Mouse (Mus musculus) Patski (cell line): ENCODE data around the gene Gm21885. TPM values are rescaled to one million over a fixed set of nuclear protein-coding genes. Genes with fewer than 3 reads are reported as not detected.

Experiments used
- ATAC-seq: fragments of 100-300 bp; one replicate; pipeline ENCODE4 v1.8.0; 2021
- CTCF ChIA-PET: fragments of 350-600 bp; sonication (Branson Sonifier 250); formaldehyde crosslinking; loops from one replicate; lab custom pipeline; 2022; ENCODE audit warnings: inconsistent platforms; lab: Charles Lee
- POLR2A ChIA-PET: fragments of 350-600 bp; sonication (Branson Sonifier 250); formaldehyde crosslinking; loops from one replicate; lab custom pipeline; 2022; ENCODE audit warnings: antibody characterized with exemption, inconsistent platforms; lab: Charles Lee
- DNase-seq: peaks from one replicate; pipeline ENCODE4 v3.0.0-alpha.2; 2011; ENCODE audit warnings: low read depth, low spot score
- H3K27me3 ChIP-seq: fragments of 371-371 bp; one replicate; pipeline ENCODE4 v1.5.1; 2021
- CTCF ChIP-seq: fragments of 100-300 bp; IDR thresholded peaks from one replicate; pipeline ENCODE4 v1.5.1; 2021
- in situ Hi-C: fragments of 300-500 bp; cut with MboI; formaldehyde crosslinking; loops from 3 replicates; pipeline ENCODE4 v1.11.1; 2018; ENCODE audit warnings: low pct_unique_long_range_greater_than_20kb, mixed read lengths
- polyA plus RNA-seq: library from polyadenylated mRNA; unstranded; gene quantifications from one replicate; pipeline ENCODE4 v1.2.3, GENCODE M21; 2021

Gene Gm21885
- polyA plus RNA-seq, 1 experiment from 2014 or later = not detected

DNA sequence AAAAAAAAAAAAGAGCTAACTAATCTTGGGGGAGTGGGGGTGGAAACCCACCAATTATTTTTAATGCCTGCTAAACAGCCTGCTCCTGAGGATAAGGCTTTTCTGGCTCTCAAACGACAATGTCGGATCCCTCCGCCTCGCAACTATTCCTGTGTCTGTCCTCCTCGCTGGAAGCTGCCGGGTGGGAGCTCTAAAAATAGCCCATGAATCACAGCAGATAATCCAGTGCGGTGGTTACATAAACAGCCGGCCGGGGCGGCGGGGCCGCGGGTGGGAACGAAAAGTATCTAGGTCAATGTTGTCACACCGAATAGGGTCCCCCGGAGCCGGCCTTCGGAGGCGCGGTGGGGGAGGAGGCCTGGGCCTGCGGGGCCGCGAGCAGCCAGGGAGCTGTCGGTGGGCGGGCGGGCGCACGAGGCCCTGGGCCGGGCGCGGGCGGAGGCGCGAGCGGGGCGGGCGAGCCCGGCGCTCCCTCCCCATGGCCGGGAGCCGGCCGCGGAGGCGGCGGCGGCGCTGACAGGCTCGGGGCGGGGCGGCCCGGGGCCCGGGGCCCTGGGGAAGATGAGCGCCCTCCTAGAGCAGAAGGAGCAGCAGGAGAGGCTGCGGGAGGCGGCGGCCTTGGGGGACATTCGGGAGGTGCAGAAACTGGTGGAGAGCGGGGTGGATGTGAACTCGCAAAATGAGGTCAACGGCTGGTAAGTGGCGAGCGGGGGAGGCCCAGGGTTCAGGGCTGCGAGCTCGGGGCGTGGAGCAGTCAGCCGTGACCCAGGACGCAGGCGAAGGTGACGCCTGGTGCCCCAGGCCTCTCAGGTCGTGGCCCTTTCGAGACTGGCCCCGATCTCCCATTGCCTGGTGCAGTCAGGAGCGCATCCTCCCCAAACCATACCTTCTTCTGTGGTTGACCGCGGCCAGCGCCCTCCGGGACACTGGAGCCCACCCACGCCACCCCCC, 46.3 kb downstream of the Gm21885 start, which contains the start of gene Ankrd40:
Gene Ankrd40 (plus strand): TSS at position 309 of the 951 bp plus-strand sequence.
- in situ Hi-C loops = no loop called here
- ATAC-seq (peak; percentile 75), DNase-seq (peak; percentile 89)
- H3K27me3 ChIP-seq = no peaks in the 10 kb centered on the region
- ChIA-PET CTCF (interaction anchor here (1.1 to 7.6 kb wide), 4 partner anchors 12 to 220 kb away, joined by 3 to 56 read pairs (median 30); partner anchors contain the start of gene Spata20), POLR2A (interaction anchor here (0.7 to 1.6 kb wide), 6 partner anchors 9 to 153 kb away, joined by 3 to 5 read pairs (median 4); partner anchors contain the start of gene Tob1)
- TF ChIP-seq CTCF = no peak

- ChIA-PET POLR2A (interaction anchor here (0.7 to 2.1 kb wide), 4 partner anchors 10 to 152 kb away, joined by 3 to 5 read pairs (median 4); partner anchors contain the start of gene Tob1), CTCF (interaction anchor here (1.5 to 7.6 kb wide), 4 partner anchors 11 to 159 kb away, joined by 6 to 56 read pairs (median 30); partner anchors contain the start of gene Spata20)
- H3K27me3 ChIP-seq = no peaks in the 10 kb centered on the region
- DNase-seq = no peak
- no peak for ATAC-seq
- no peak for TF ChIP-seq CTCF
- in situ Hi-C loops = no loop called here
Observed at GRCm38 (mm10) chr11:94328644-94329025, 47.0 kb downstream of the Gm21885 start.

GRCm38 (mm10) chr11:94329270-94329891, 47.7 kb downstream of the Gm21885 start:
- in situ Hi-C loops = no loop called here
- DNase-seq (no peak), ATAC-seq (peak; percentile 28)
- CTCF ChIA-PET = interaction anchor here (1.1 to 7.6 kb wide), 10 partner anchors 8 to 217 kb away, joined by 3 to 56 read pairs (median 4); partner anchors contain the start of genes Epn3 and Spata20
- POLR2A ChIA-PET = interaction anchor here (1.0 to 2.1 kb wide), 3 partner anchors 10 to 157 kb away, joined by 3 to 5 read pairs (median 5); partner anchors contain the start of gene Spata20
- TF ChIP-seq CTCF = peak; percentile 79
- H3K27me3 ChIP-seq = no peaks in the 10 kb centered on the region

GRCm38 (mm10) chr11:94330211-94330610, 48.5 kb downstream of the Gm21885 start:
- no peak for ATAC-seq
- no peaks in the 10 kb centered on the region for H3K27me3 ChIP-seq
- DNase-seq = no peak
- ChIA-PET CTCF (interaction anchor here (0.7 to 7.6 kb wide), 12 partner anchors 9 to 219 kb away, joined by 3 to 56 read pairs (median 4); partner anchors contain the start of genes Epn3, Rsad1 and Spata20), POLR2A (interaction anchor here (1.0 to 2.1 kb wide), 3 partner anchors 10 to 156 kb away, joined by 3 to 5 read pairs (median 5); partner anchors contain the start of gene Spata20)
- no peak for TF ChIP-seq CTCF
- in situ Hi-C loops = no loop called here

DNA sequence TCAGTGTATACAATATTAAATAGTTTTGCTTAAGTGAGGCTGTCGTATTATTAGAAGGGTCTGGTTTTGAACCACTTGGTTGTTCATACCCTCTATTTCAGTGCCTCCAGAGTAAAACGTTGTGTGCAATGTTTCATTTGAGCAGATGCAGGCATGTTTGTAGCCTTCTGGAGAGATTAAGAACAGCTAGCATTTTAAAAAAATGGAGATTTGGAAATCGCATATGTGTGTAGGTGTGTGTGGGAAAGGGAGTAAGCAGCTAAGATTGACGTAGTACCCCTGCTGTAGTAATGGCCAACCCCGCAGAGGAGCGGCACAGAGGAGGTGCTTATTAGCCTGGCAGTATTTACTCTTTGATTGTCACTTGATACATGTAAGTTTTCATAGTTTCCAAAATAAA, 51.1 kb downstream of the Gm21885 start:
- POLR2A ChIA-PET = no interaction called here
- ATAC-seq = no peak
- H3K27me3 ChIP-seq = no peaks in the 10 kb centered on the region
- CTCF ChIA-PET = interaction anchor here (2.7 to 7.6 kb wide), 2 partner anchors 72 to 154 kb away, joined by 11 to 56 read pairs; partner anchors contain the start of gene Spata20
- DNase-seq = no peak
- TF ChIP-seq CTCF = no peak
- in situ Hi-C loops = no loop called here

DNA sequence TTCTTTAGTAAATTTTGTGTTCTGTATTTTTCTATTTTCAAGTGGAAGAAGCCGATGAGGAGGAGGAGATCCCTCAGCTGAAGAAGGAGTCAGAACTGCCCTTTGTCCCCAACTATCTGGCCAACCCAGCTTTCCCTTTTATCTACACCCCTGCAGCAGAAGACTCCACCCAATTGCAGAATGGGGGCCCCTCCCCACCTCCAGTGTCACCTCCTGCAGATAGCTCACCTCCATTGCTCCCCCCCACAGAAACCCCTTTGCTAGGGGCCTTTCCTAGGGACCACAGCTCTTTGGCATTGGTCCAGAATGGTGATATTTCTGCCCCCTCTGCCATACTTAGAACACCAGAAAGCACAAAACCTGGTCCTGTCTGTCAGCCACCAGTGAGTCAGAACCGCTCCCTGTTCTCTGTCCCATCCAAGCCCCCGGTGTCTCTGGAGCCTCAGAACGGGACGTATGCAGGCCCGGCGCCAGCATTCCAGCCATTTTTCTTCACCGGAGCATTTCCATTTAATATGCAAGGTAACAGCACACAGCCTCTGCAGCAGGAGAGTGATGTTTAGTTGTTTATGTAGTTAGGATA, 52.8 kb downstream of the Gm21885 start:
- H3K27me3 ChIP-seq = no peaks in the 10 kb centered on the region
- no peak for TF ChIP-seq CTCF
- DNase-seq = no peak
- ChIA-PET CTCF (interaction anchor here (0.7 to 7.6 kb wide), 5 partner anchors 41 to 215 kb away, joined by 3 to 56 read pairs (median 3); partner anchors contain the start of genes Rsad1 and Spata20), POLR2A (no interaction called here)
- ATAC-seq = no peak
- in situ Hi-C loops = no loop called here

Other genes with a start within 250 kb of the Gm21885 start
- gene Tob1, start 70.4 kb upstream of the Gm21885 start, polyA plus RNA-seq = 24.9 TPM
- 0.08 TPM for gene Wfikkn2, start 35.9 kb upstream of the Gm21885 start, polyA plus RNA-seq
- 96.3 TPM for gene Luc7l3, start 40.1 kb downstream of the Gm21885 start, polyA plus RNA-seq
- 102 TPM for gene Ankrd40, start 46.1 kb downstream of the Gm21885 start, polyA plus RNA-seq
- 0.64 TPM for gene Abcc3, start 111.1 kb downstream of the Gm21885 start, polyA plus RNA-seq
- gene Cacna1g, start 192.3 kb downstream of the Gm21885 start, polyA plus RNA-seq = 79.1 TPM
- gene Spata20, start 204.3 kb downstream of the Gm21885 start, polyA plus RNA-seq = 0.27 TPM
- gene Epn3, start 218.1 kb downstream of the Gm21885 start, polyA plus RNA-seq = 48.0 TPM
- 1.3 TPM for gene Mycbpap, start 239.9 kb downstream of the Gm21885 start, polyA plus RNA-seq